Mouse (Mus musculus): ENCODE measurements around the gene Sfxn5. TPM values are rescaled to one million over a fixed set of nuclear protein-coding genes. Genes with fewer than 3 reads are reported as not detected.

The Sfxn5 gene
- 9.0 and 13.7 TPM in 2 replicates for polyA plus RNA-seq (2015; fragmentation: Nextera tagmentation; extraction: Ambion mirVana)

DNA sequence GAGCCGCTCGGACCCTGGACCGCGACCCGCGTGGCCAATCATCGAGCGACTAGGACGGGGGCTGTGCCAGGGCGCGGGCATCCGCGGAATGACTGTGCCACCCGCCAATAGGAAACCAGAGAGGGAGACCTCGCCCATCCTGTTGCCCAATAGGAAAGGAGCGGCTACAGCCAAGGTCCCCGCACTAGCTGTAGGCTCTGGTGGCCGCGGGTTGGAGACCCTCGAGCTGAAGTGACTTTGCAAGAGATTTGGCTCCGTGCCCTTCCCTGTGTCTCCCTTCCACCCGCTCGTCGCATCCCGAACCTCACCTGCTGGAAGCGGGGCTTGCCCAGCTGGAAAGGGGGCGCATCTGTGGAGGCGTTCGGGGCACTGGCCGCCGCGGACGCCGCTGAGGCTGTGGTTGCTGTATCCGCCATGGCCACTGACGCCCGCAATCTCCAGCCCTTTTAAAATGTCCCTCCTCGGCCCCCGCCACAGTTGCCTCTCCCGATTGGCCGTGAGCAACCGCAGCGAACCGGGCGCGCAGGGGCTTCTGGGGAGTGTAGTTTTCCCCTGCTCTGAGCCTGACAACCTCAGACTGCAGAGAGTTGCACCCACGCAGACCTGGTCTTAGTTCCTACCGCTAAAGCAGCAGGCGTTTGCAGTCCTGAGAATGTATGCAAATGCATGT is at the start of gene Sfxn5:
Sfxn5 (minus strand) TSS at position 423 of the 670 bp plus-strand sequence.

DNA sequence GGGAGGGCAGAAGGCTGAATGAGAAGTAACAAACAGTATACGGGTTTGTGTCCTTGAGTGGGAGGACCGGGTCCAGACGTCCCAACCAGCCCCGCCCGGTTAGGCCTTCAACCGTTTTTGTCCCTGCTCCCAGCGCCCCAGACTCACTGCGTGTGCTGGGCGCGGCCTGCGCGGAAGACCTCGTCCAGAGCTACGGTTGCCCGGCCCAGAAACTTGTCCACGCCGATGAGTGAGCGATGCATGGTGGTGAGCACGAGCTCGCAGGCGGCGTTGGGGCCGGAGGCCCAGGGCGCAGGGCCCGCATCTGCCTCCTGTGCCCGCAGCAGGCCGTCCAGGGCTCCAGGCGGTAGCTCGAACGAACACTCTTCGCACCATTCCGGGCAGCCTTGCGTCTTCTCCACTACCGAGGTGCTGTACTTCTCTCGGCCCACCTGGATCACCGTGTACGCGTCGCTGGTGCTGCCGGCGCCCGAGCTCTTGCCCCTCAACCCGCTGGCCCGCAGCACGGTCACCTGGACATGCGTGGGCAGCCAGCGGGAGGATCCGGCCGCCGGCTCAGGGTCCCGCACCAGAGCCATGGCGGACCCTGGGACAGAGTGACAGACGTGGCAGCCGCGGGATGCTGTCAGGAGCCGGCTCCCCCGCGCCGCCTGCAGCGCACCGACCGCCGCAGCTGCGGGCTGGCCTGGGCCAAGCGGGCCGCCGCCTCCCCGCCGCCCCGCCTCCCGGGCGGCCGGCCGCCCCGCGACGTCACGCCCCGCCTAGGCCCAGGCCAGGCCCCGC is 40.9 kb upstream of the Sfxn5 start, which contains the start of gene Rab11fip5:
Rab11fip5 (minus strand) TSS at position 684 of the 783 bp plus-strand sequence.

DNA sequence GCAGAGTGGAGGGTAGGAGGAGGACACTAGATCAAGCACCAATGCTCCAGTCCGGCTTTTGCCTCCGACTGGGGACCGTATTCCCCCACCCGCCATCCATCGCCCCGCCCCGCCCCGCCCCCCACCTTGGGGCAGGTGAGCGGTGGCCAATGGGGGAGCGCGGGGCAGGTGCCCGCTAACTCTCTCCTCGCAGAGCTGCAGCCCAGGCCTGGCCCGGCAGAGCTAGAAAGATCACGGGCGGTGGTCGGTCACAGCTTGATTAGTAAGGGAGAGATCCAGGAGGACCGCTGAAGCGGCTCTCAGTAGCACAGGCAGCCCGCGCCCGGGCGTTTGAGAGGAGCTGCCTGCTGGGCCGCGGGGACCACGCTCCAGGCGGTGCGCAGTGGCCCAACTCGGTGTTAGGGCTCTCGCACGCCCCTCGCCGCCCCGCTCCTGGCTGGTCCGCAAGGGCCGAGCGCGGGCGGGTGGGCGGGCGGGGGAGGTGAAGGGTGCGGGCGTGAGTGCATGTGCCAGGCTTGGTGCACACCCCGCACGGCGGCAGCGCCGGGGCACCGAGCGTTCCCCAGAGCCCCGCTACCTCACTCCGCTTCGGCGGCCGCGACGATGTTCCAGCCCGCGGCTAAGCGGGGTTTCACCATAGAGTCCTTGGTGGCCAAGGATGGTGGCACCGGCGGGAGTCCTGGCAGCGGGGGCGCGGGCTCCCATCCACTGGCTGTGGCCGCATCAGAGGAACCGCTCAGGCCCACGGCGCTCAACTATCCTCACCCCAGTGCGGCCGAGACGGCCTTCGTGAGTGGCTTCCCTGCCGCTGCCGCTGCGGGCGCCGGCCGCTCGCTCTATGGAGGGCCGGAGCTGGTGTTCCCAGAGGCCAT is 145.6 kb downstream of the Sfxn5 start, which contains the start of gene Emx1:
Emx1 (plus strand) TSS at position 99 of the 872 bp plus-strand sequence.

Other genes with a start within 250 kb of the Sfxn5 start
- 18.3 and 23.9 TPM in 2 replicates for gene Spr, start 195.7 kb downstream of the Sfxn5 start, polyA plus RNA-seq (2015; fragmentation: Nextera tagmentation; extraction: Ambion mirVana)
- gene Emx1, start 146.0 kb downstream of the Sfxn5 start, polyA plus RNA-seq (2015; fragmentation: Nextera tagmentation; extraction: Ambion mirVana): not detected in 2 replicates
- 5.3 and 6.0 TPM in 2 replicates for gene Rab11fip5, start 41.2 kb upstream of the Sfxn5 start, polyA plus RNA-seq (2015; fragmentation: Nextera tagmentation; extraction: Ambion mirVana)
- gene Noto, start 90.5 kb upstream of the Sfxn5 start, polyA plus RNA-seq (2015; fragmentation: Nextera tagmentation; extraction: Ambion mirVana): not detected in 2 replicates
- 17.3 and 19.5 TPM in 2 replicates for gene Smyd5, start 98.6 kb upstream of the Sfxn5 start, polyA plus RNA-seq (2015; fragmentation: Nextera tagmentation; extraction: Ambion mirVana)
- 241 and 258 TPM in 2 replicates for gene Cct7, start 118.1 kb upstream of the Sfxn5 start, polyA plus RNA-seq (2015; fragmentation: Nextera tagmentation; extraction: Ambion mirVana)
- 30.5 and 33.3 TPM in 2 replicates for gene Pradc1, start 118.5 kb upstream of the Sfxn5 start, polyA plus RNA-seq (2015; fragmentation: Nextera tagmentation; extraction: Ambion mirVana)
- 0.02 TPM in 1 of 2 replicates, not detected in the other for gene Fbxo41, start 169.6 kb upstream of the Sfxn5 start, polyA plus RNA-seq (2015; fragmentation: Nextera tagmentation; extraction: Ambion mirVana)
- not detected in 2 replicates for gene Egr4, start 180.2 kb upstream of the Sfxn5 start, polyA plus RNA-seq (2015; fragmentation: Nextera tagmentation; extraction: Ambion mirVana)

All from spleen, postnatal 0 days (tissue).